Mouse (Mus musculus) heart, adult 9 months (tissue): ENCODE measurements around the gene B4galt2.

Source experiments
- DNase-seq, 2 experiments: peaks; one replicate each; pipeline ENCODE4 v3.0.0; 2022; ENCODE audit warnings: low spot score in 2 of 2

Gene B4galt2

DNA sequence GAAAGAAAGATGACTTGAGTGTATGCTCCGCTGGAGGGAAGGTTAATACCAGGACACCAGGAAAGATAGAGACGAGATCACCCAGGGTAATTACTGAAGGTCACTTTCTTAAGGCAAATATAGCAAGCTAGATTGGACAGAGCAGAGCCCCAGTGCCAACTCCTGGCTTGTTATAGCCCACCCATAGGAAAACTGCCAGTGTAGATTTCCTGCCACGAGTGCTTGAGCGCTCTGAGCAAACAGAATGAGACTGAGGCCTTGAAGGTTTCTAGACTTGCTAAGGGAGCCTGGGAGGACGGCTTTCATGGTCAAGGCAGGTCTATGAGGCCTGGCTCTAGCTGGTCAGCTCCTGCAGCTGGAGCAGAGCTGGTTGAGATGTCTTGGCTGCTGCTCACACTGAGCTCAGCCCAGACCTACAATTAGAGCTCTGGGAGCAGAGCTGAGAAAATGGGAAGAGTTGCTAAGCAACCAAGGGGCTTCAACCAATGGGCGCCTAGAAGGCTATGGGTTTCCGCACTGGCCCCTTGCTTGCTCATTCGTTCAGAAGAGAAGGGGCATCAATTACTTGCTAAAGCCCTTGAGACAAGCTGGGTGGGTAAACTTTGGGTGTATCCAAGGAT, 25.7 kb upstream of the B4galt2 start:
- no peak for DNase-seq

- DNase-seq = no peak
Observed at GRCm38 (mm10) chr4:117906196-117906595, 22.9 kb upstream of the B4galt2 start.

GRCm38 (mm10) chr4:117904761-117905160, 21.5 kb upstream of the B4galt2 start:
- no peak for DNase-seq

DNA sequence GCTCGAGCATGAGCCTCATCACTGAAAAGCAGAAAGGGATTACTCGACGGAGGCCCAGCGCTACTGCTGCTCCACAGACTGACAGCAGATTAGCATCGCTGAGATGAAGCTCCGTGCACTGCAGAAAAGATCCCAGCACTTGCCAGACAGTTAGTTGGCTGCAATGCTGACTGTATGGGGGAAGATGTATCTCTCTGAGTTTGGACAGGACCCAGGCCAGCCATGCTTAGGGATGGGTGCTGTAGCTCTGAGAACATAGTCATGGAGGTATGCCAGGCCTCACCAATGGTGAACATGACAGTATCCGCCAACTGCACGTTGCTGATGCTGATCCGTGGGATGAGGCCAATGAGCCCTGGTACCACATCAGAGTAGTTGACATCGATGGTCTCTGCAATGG, 20.8 kb upstream of the B4galt2 start:
- no peak for DNase-seq

DNA sequence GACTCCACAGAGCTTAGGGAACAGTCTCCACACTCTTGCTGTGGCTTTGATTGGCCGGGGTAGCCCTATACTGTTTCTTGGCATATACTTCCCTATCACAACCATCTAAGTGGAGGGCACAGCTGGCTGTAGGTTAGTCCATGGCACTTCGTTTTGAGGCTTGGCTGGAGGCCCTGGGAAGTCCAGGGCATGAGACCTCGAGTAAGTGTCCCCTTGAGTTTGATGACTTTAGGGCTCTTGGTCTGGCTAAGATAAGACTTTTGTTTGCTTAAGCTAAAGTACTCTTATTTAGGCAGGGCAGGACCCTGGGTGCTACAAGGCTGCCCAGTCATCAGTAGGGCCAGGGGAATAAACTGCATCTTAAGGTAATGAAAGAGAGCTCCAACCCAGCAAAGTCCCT, 14.8 kb upstream of the B4galt2 start:
- DNase-seq = no peak

DNA sequence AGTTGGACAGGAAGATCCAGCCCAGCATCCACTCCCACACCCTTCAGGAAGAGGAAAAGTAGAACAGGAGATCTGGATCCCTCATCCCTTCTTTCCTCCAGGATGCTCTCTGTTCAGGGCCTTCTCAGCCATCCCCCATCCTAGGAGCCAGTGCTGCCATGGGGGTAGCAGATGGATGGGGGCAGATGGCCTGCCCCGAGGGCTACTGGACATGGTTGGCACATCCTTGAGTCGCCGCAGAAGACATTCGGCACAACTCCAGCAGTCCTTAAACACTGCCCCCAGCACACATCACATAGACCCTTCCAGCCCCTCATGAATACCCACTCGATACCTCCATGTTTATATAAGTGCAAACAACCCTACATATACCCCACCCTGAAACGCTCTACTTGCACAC, 12.7 kb upstream of the B4galt2 start:
- DNase-seq = no peak

DNA sequence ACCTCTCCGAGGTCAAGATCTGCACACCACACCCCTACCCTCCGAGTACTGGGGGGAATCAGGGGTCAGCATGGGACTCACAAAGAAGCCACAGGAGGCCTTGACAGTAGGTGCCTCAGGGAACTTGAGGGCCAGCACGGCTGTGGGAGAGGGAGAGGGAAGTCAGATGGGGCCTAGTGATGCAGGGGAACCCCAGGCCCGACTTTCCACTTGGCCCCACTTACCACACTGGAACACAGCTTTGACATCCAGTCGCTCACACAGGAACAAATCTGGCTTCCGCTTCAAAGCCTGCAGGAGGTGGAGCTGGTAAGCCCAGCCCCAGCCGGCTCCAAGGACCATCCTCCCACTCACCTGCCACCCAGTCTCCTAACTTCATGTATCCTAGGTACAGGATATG, 12.1 kb upstream of the B4galt2 start:
- no peak for DNase-seq

DNA sequence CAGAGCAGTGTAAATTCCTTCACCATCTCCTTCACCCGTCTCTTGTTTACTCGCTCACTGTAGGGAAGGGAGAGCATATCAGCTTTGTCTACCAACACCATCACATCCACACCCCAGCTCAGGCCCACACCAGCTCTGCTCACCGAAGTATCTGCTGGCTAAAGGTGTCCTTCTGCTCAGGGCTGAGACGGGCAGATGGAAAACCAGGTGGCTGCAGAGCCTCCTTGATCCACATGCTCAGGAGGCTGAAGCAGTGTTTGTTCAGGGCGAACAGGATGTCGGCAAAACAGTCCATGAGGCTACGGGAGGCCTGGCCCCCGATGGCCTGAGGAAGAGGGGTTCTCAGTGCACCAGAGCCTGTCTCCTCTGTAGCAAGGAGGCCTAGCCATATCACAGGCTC, 11.3 kb upstream of the B4galt2 start:
- DNase-seq = no peak

GRCm38 (mm10) chr4:117893376-117893775, 10.1 kb upstream of the B4galt2 start:
- DNase-seq = no peak

- DNase-seq = peak; percentile 87 to 90
Observed at GRCm38 (mm10) chr4:117891738-117892161, 8.5 kb upstream of the B4galt2 start, which contains the start of gene Dph2. TSS of gene Dph2 (minus strand) at chr4:117892032.

GRCm38 (mm10) chr4:117890750-117891149, 7.5 kb upstream of the B4galt2 start:
- no peak for DNase-seq

- DNase-seq = no peak
Observed at GRCm38 (mm10) chr4:117890031-117890430, 6.7 kb upstream of the B4galt2 start.

DNA sequence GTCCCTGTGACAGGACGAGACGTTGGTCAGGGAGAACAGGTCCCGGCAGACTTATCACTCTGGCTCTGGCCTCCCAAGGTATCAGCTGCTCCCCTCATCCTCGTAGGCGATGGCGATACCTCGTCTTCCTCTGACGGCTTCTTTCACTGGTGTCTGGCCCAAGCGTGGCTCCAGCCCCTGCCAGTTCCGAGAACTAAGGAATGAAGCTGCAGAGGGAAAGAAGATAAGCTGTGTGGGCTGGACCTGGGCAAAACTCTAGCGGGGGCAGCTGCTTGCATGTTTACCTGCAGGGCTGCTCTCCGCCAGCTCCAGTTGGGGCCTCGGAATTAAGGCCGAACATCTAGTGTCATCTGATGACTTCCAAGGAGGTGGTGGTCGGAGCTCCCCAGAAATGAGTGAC, 6.2 kb upstream of the B4galt2 start:
- no peak for DNase-seq

DNA sequence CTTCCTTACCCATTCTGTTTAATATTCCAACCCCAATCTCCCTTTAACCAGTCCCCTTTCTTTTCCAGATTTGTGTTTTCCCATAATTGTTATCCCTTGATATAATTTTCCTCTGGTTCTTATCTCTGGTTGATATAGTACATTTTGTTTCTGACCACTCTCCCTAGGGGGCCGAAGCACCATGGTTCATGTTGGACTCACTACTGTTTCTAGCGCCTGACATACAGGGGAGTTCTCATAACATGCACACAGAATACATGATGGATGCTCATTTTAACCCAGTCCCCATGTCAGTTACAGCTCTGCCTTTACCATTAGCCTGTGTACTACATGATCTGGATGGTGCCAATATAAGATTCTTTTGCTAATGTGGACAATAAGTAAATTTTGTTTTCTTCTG, 4.6 kb upstream of the B4galt2 start:
- no peak for DNase-seq

DNA sequence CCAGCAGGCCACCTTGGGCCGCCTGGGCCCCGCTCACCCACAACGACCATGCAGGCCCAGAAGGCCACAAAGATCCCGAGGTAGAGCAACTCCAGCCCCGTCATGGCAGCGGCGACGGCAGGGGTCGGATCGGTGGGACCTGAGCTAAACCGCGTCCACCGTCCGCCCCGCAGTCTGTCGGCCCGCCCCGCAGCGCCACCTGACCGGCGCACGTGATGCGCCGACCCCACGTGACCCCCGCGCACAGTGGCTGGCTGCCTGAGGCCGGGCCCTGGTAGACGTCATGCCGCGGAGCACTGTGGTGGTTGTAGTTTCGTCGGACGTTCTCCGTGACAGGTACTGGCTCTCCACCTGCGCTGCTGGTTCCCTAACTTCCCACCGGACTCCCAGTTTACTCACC, 3.8 kb upstream of the B4galt2 start, which contains the start of gene Atp6v0b:
TSS of gene Atp6v0b (minus strand) at position 201 of the 400 bp plus-strand sequence.
- peak; percentile 93 for DNase-seq

- DNase-seq = no peak
Observed at GRCm38 (mm10) chr4:117886644-117887043, 3.4 kb upstream of the B4galt2 start.

GRCm38 (mm10) chr4:117885994-117886393, 2.7 kb upstream of the B4galt2 start:
- no peak for DNase-seq

DNA sequence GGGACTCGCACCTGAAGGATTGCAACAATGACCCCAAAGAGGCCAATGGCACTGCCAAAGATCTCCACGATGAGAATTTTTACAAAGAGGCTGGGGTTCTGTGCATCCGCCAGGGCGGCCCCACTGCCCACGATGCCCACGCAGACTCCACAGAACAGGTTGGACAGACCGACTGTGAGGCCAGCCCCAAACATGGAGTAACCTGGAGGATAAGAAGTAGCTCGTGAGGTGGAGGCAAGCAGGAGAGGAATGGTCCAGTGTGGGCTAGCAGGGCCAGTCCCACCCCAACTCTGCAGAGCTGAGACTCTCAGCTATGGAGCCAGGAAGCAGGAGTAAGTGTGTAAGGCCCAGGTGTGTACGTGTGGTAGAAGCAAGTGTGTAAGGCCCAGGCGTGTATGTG, 1.8 kb upstream of the B4galt2 start:
- DNase-seq = no peak

DNA sequence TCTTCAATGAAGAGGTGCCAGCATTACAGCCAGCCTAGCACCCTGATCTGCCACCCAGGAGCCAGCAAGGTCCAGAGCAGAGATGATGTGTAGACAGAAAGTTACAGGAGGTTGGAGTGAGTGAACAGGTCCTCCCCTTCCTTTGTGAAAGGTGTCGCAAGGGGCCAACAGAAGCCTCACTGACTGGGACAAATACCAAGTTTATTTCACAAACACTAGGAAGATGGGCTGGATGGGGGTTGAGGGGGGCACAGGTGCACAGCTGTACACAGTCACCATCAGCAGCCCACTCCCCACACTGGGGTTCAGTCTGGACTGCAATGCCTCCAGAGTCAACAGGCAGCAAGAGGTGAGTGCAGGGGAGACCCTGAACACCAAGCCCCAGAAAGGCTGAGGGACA, 859 bp upstream of the B4galt2 start:
- DNase-seq = no peak

DNA sequence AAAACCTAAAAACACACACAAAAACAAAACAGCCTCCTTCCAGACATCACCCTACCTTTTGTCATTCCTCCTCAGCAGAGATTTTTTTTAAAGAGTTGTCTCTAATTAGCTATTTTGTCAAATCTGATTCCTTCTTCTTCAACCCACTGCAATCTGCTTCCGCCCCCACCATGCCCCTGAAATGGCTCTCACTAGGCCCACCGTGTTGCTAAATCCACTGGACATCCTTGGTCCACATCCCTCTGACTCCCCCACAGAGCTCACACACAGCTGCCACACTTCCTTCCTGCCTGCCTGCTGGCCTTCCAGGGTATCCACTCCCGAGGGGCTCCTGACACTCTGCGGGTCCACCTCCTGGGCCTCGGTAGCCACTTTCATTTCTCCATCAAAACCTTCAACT, 4.6 kb downstream of the B4galt2 start:
- DNase-seq = no peak

DNA sequence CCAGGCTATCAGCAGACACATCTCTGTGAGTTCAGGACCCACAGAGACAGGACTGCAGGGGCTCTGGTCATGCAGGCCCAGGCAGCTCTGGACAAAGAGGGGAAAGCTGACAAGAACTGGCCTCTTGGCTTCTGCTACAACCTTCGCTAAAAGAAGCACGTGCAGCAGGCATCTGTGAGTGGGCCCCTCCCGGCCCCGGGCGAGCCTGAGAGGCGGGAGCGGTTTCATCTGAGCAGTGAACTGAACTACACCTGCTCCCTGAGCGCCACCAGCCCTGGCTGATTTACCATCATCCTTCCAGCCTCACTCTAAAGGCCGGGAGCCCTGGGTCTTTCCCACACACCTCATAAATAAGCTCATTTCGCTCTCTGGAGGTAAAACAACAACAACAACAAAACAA, 5.0 kb downstream of the B4galt2 start:
- no peak for DNase-seq

DNA sequence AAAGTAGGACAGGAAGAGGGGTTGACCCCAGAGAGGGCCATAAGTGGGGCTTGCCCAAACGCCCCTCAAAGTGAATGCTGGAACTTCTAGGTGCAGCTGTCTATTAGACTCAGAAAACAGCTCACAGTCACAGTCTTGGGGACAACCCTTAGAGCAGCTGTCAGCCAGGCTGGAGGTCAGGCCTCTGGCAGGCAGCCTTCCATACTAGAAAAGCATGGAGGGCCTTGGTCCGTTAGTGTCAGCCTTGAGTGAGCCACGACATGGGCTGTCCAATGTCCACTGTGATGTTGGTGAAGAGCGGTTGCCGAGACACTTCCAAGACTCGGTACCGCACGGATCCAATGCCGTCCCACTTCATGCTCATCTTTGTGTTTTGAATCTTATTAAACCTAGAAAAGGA, 9.7 kb downstream of the B4galt2 start:
- DNase-seq = no peak

GRCm38 (mm10) chr4:117872471-117872886, 10.8 kb downstream of the B4galt2 start, which contains the start of gene Ccdc24:
TSS of gene Ccdc24 (minus strand) at chr4:117872557.
- no peak for DNase-seq

DNA sequence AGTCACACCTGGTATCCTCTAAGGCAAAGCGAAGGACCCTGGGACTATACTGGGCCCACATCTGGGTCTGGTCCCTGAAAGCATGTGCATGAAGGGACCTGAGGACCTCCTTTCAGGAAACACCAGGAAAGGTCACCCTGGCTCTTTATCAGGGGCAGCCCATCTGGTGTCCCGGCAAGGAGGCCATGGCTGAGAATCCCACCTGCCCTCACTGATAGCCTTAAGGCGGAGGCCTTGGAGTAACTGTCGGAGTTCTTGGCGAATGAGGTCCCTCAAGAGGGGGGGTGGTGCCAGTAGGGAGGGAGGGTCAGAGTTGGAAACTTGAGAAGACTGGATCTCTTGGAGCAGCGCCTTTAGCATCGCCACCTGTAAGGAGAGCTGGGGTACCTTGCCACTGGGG, 11.5 kb downstream of the B4galt2 start:
- DNase-seq = no peak
